Mouse (Mus musculus) splenic B cell, adult 2 months (primary cell): ENCODE results near the gene Birc5.

Experiments
- DNase-seq: peaks from one replicate; pipeline ENCODE4 v3.0.0-alpha.2; 2011; ENCODE audit warnings: low read depth, low spot score
- H3K27me3 ChIP-seq: 2 replicates; pipeline ENCODE4 v1.6.1; 2012; ENCODE audit warnings: mild to moderate bottlenecking, low read length, moderate library complexity, mixed read lengths; ENCODE audit not compliant: control insufficient read depth, poor library complexity, insufficient read depth, severe bottlenecking
- H3K36me3 ChIP-seq: 2 replicates; pipeline ENCODE4 v1.6.1; 2012; ENCODE audit warnings: mild to moderate bottlenecking, low read length, moderate library complexity, mixed read lengths; ENCODE audit not compliant: control insufficient read depth, poor library complexity, insufficient read depth, severe bottlenecking

Birc5 gene

GRCm38 (mm10) chr11:117834086-117834485 lies 15.0 kb upstream of the Birc5 start:
- H3K27me3 ChIP-seq = no peaks in the 10 kb centered on the region
- H3K36me3 ChIP-seq = peaks cover 2% of the 10 kb centered on the region
- DNase-seq = no peak

- H3K36me3 ChIP-seq = peaks cover 2% of the 10 kb centered on the region
- no peak for DNase-seq
- H3K27me3 ChIP-seq = no peaks in the 10 kb centered on the region
Observed at GRCm38 (mm10) chr11:117836306-117836705, 12.7 kb upstream of the Birc5 start.

- Histone ChIP-seq H3K36me3 (peaks cover 2% of the 10 kb centered on the region), H3K27me3 (no peaks in the 10 kb centered on the region)
- no peak for DNase-seq
Observed at GRCm38 (mm10) chr11:117838572-117838971, 10.5 kb upstream of the Birc5 start.

GRCm38 (mm10) chr11:117839021-117839420 lies 10.0 kb upstream of the Birc5 start:
- Histone ChIP-seq H3K27me3 (no peaks in the 10 kb centered on the region), H3K36me3 (peaks cover 2% of the 10 kb centered on the region)
- no peak for DNase-seq

GRCm38 (mm10) chr11:117840910-117841309 lies 8.1 kb upstream of the Birc5 start:
- no peak for DNase-seq
- no peaks in the 10 kb centered on the region; the same call in 1 of the 2 replicates for H3K36me3 ChIP-seq
- H3K27me3 ChIP-seq = no peaks in the 10 kb centered on the region

- no peaks in the 10 kb centered on the region for H3K27me3 ChIP-seq
- no peak for DNase-seq
- H3K36me3 ChIP-seq = no peaks in the 10 kb centered on the region
Observed at GRCm38 (mm10) chr11:117843434-117843833, 5.6 kb upstream of the Birc5 start.

GRCm38 (mm10) chr11:117844997-117845396 lies 4.1 kb upstream of the Birc5 start:
- no peak for DNase-seq
- Histone ChIP-seq H3K36me3 (no peaks in the 10 kb centered on the region), H3K27me3 (no peaks in the 10 kb centered on the region)

GRCm38 (mm10) chr11:117845651-117846050 lies 3.4 kb upstream of the Birc5 start:
- Histone ChIP-seq H3K36me3 (no peaks in the 10 kb centered on the region), H3K27me3 (no peaks in the 10 kb centered on the region)
- DNase-seq = no peak

- no peaks in the 10 kb centered on the region for H3K27me3 ChIP-seq
- DNase-seq = peak; percentile 55
Observed at GRCm38 (mm10) chr11:117846640-117847039, 2.4 kb upstream of the Birc5 start.

GRCm38 (mm10) chr11:117847593-117848215 lies 1.3 kb upstream of the Birc5 start:
- Histone ChIP-seq H3K36me3 (no peaks in the 10 kb centered on the region), H3K27me3 (no peaks in the 10 kb centered on the region)
- no peak for DNase-seq

More at GRCm38 (mm10) chr11:117846640-117847039, 2.4 kb upstream of the Birc5 start:
- H3K36me3 ChIP-seq = no peaks in the 10 kb centered on the region

- peak; percentile 47 for DNase-seq
- no peaks in the 10 kb centered on the region for H3K27me3 ChIP-seq
- H3K36me3 ChIP-seq = no peaks in the 10 kb centered on the region
Observed at GRCm38 (mm10) chr11:117848271-117848984, 623 bp upstream of the Birc5 start.

- Histone ChIP-seq H3K27me3 (no peaks in the 10 kb centered on the region), H3K36me3 (no peaks in the 10 kb centered on the region)
- no peak for DNase-seq
Observed at GRCm38 (mm10) chr11:117852875-117853274, 3.8 kb downstream of the Birc5 start.

- DNase-seq = no peak
- no peaks in the 10 kb centered on the region for H3K36me3 ChIP-seq
- no peaks in the 10 kb centered on the region for H3K27me3 ChIP-seq
Observed at GRCm38 (mm10) chr11:117854241-117854640, 5.2 kb downstream of the Birc5 start.

GRCm38 (mm10) chr11:117855360-117855759 lies 6.3 kb downstream of the Birc5 start:
- no peaks in the 10 kb centered on the region for H3K27me3 ChIP-seq
- DNase-seq = no peak
- no peaks in the 10 kb centered on the region for H3K36me3 ChIP-seq

GRCm38 (mm10) chr11:117855975-117856374 lies 6.9 kb downstream of the Birc5 start:
- DNase-seq = no peak
- H3K36me3 ChIP-seq = no peaks in the 10 kb centered on the region
- H3K27me3 ChIP-seq = no peaks in the 10 kb centered on the region
